Mouse (Mus musculus): ENCODE data around the gene Gtsf1. TPM values are rescaled to one million over a fixed set of nuclear protein-coding genes. Genes with fewer than 3 reads are reported as not detected.

The Gtsf1 gene
- polyA plus RNA-seq, 1 experiment from 2014 or later: not detected

DNA sequence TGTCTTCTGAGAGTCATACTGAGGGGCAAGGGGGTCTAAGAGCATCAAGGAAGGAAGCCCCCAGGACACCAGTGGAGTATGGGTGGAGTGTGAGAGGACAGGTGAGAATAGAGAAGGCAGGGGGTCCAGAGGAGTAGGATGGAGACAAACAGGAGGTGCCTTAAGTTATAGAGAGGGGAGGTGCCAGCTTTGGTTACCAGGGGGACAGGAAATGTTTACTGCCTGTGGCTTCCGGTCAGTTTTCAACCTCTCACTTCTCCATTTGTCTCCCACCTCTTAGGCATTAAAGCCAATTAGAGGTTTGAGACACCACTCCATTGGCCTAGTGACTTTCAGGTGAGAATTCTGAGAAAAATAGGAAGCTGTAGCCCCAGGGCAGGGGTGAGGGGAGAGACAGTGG is 69.0 kb downstream of the Gtsf1 start:
- H3K36me3 ChIP-seq (ENCODE audit: control insufficient read depth, insufficient read depth, low read length): peaks cover 5% of the 10 kb centered on the region; the same call in 1 of the 2 replicates
- H3K4me2 ChIP-seq (ENCODE audit: low read depth, low read length): no peak overlapping the region
- H3K9me3 ChIP-seq (ENCODE audit: control insufficient read depth, low read length): no peaks in the 10 kb centered on the region
- no peak overlapping the region; the same call in 1 of the 2 replicates for H3K27ac ChIP-seq (ENCODE audit: low read length)
- no peak for ATAC-seq
- peaks cover 29% of the 10 kb centered on the region for H3K4me1 ChIP-seq (ENCODE audit: control insufficient read depth, insufficient read depth, low read length)
- H3K9ac ChIP-seq (ENCODE audit: low read depth, low read length): no peak overlapping the region
- no peaks in the 10 kb centered on the region for H3K27me3 ChIP-seq (replicated peaks; ENCODE audit: control insufficient read depth, insufficient read depth, low read length)
- no peak overlapping the region for H3K4me3 ChIP-seq (ENCODE audit: low read length)
- 72% methylated on average over 1 of the region's 1 CpGs for WGBS

DNA sequence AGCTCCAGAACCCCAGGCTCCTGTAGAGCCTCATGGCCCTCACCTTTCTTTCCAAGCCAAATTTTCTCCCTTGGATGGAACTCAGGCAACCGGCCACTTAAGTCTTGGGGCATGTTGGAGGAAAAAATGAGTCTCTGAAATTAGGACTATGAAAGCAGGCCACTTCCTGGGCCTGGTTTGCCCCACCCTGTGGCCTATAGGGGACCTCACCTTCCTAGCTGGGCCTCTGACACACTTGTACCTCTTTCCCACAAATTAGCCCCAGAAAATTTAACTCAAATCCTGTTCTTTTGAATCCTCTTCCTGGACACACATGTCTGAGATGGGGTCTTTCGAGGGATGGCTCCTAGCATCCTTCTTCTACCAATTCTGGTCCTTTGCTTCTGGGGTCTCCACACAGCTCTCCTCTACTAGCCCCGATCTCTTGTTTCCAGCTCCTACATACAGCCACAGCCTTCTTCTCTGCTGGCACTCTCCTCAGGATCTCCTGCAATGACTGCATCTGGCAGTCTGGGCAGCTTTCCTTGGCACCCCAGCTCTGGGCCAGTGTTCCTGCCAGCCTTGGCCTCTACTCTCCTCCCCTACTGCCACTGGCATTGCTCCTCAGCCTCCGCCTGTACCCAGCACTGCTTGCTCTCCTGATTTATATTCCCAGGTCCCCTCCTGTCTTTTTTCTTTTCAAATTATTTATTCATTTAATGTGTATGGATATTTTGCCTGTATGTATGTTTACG is 70.2 kb downstream of the Gtsf1 start:
- H3K27ac ChIP-seq (ENCODE audit: low read length): no peak overlapping the region
- H3K4me2 ChIP-seq (ENCODE audit: low read depth, low read length): no peak overlapping the region
- peaks cover 29% of the 10 kb centered on the region for H3K4me1 ChIP-seq (ENCODE audit: control insufficient read depth, insufficient read depth, low read length)
- no peak overlapping the region for H3K9ac ChIP-seq (ENCODE audit: low read depth, low read length)
- H3K9me3 ChIP-seq (ENCODE audit: control insufficient read depth, low read length): no peaks in the 10 kb centered on the region
- no peak overlapping the region for H3K4me3 ChIP-seq (ENCODE audit: low read length)
- peaks cover 8% of the 10 kb centered on the region; the same call in 1 of the 2 replicates for H3K36me3 ChIP-seq (ENCODE audit: control insufficient read depth, insufficient read depth, low read length)
- no peaks in the 10 kb centered on the region for H3K27me3 ChIP-seq (replicated peaks; ENCODE audit: control insufficient read depth, insufficient read depth, low read length)
- WGBS: 88% methylated on average over 5 of the region's 5 CpGs
- no peak for ATAC-seq

DNA sequence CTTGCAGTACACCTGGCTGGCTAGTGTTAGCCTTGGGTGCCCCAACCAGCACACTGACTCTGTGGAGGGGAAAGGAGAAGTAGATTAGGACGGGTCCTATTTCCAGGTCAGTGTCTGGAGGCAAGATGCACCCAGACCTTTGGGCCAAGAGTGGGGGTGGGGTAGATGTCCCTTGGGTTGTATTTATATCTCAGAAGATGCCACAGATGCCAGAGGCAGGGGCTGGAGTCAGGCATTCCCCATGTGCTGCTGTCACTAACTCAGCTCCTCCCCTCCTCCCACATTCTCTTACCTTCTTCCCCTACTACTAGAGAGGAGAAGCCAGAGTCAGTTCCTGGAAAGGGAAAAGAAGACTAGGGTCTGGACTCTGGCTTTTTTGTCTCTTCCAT is 71.2 kb downstream of the Gtsf1 start:
- no peaks in the 10 kb centered on the region for H3K9me3 ChIP-seq (ENCODE audit: control insufficient read depth, low read length)
- WGBS: 59% methylated on average over 1 of the region's 1 CpGs
- peaks cover 20% of the 10 kb centered on the region for H3K4me1 ChIP-seq (ENCODE audit: control insufficient read depth, insufficient read depth, low read length)
- peaks cover 8% of the 10 kb centered on the region; the same call in 1 of the 2 replicates for H3K36me3 ChIP-seq (ENCODE audit: control insufficient read depth, insufficient read depth, low read length)
- no peaks in the 10 kb centered on the region for H3K27me3 ChIP-seq (replicated peaks; ENCODE audit: control insufficient read depth, insufficient read depth, low read length)
- ATAC-seq: 0 out of 2 replicates have a peak, but pooled peaks have one; percentile 14
- H3K27ac ChIP-seq (ENCODE audit: low read length): no peak overlapping the region
- H3K4me2 ChIP-seq (ENCODE audit: low read depth, low read length): no peak overlapping the region
- H3K9ac ChIP-seq (ENCODE audit: low read depth, low read length): no peak overlapping the region
- H3K4me3 ChIP-seq (ENCODE audit: low read length): no peak overlapping the region

DNA sequence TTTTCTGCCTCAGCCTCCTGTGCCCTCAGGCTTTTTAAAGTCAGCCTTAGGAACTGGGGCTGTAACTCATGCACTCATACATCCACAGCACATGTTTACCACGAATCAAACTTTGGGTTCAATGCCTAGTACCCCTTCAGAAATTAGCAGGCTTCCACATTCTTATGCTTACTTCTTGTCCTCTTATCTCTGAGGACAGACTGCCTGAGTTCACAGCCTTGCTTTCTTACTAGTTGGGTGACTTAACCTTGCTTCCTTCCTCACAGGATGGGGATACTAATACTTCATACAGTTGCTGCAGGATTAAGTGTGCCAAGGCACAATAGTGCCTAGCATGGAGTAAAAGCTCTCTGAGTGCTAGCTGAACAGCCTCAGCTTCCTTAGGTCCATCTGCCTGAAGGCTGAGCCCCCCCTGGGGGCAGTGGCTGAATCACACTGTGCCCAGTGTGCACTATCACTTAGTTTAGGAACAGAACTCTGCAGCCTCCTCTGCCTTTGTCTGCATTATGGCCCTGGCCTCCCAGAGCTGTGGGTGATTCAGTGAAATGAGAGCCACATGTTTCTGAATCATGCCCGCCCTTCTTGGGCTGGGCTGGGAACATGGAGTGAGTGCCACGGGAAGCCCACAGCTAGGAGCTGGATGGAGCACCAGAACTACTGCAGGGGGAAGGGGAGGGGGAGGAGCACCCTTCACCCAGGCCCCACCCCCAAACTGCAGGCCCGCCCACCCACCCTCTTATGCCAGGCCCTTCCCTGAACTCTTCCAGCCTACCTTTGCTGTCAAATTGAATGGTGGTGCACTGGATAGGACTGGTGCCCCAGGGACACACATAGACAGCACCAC is 71.8 kb downstream of the Gtsf1 start:
- Histone ChIP-seq H3K4me2 (ENCODE audit: low read depth, low read length) (no peak overlapping the region), H3K9me3 (ENCODE audit: control insufficient read depth, low read length) (no peaks in the 10 kb centered on the region), H3K9ac (ENCODE audit: low read depth, low read length) (no peak overlapping the region), H3K36me3 (ENCODE audit: control insufficient read depth, insufficient read depth, low read length) (peaks cover 8% of the 10 kb centered on the region; the same call in 1 of the 2 replicates), H3K4me3 (ENCODE audit: low read length) (no peak overlapping the region), H3K4me1 (ENCODE audit: control insufficient read depth, insufficient read depth, low read length) (peaks cover 18% of the 10 kb centered on the region), H3K27ac (ENCODE audit: low read length) (no peak overlapping the region), H3K27me3 (replicated peaks; ENCODE audit: control insufficient read depth, insufficient read depth, low read length) (no peaks in the 10 kb centered on the region)
- WGBS: 49% methylated on average over 4 of the region's 4 CpGs
- ATAC-seq: peak; percentile 40; the same call in 1 of the 2 replicates

DNA sequence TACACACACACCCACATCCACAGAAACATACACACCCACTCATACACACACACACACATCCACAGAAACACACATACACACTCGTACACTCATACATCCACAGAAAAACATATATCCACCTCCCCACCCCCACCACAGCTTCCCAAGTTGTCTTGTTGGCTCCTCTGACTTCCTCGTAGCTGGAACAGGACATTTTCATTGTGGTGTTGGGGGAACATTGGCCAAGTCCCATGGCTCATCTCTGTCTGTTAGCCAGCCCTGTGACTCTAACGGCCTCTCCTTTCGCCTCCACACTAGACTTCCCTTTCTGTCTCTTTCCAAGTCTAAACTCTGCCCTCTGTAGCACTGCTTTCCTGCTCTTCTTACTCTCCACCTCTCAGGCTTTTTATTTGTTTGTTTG is 72.5 kb downstream of the Gtsf1 start:
- H3K27ac ChIP-seq (ENCODE audit: low read length): no peak overlapping the region
- no peak overlapping the region for H3K4me2 ChIP-seq (ENCODE audit: low read depth, low read length)
- H3K9ac ChIP-seq (ENCODE audit: low read depth, low read length): no peak overlapping the region
- no peaks in the 10 kb centered on the region for H3K27me3 ChIP-seq (replicated peaks; ENCODE audit: control insufficient read depth, insufficient read depth, low read length)
- 77% methylated on average over 4 of the region's 4 CpGs for WGBS
- H3K36me3 ChIP-seq (ENCODE audit: control insufficient read depth, insufficient read depth, low read length): peaks cover 8% of the 10 kb centered on the region; the same call in 1 of the 2 replicates
- peaks cover 16% of the 10 kb centered on the region for H3K4me1 ChIP-seq (ENCODE audit: control insufficient read depth, insufficient read depth, low read length)
- no peaks in the 10 kb centered on the region for H3K9me3 ChIP-seq (ENCODE audit: control insufficient read depth, low read length)
- no peak for ATAC-seq
- no peak overlapping the region for H3K4me3 ChIP-seq (ENCODE audit: low read length)

DNA sequence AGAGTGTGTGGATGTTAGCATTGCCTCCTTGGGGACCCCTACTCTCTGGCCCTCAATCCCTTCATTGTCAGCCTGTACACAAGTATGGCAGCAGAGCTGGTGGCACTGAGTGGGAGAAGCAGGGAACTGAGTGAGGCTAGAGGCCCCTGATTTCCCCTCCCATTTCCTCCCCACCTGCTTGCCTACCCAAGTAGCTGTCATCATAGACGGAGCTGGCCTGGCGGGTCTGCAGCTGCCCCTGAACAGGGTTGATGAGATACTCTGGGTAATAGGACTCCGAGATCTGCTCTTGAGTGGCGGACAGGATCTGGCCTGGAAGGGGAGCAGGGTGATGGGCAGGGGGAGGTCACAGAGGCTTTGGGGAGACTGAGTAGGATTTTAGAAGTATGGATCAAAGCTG is 74.1 kb downstream of the Gtsf1 start:
- Histone ChIP-seq H3K4me3 (ENCODE audit: low read length) (no peak overlapping the region), H3K9me3 (ENCODE audit: control insufficient read depth, low read length) (no peaks in the 10 kb centered on the region), H3K27me3 (replicated peaks; ENCODE audit: control insufficient read depth, insufficient read depth, low read length) (no peaks in the 10 kb centered on the region), H3K27ac (ENCODE audit: low read length) (no peak overlapping the region), H3K4me1 (ENCODE audit: control insufficient read depth, insufficient read depth, low read length) (peaks cover 10% of the 10 kb centered on the region), H3K9ac (ENCODE audit: low read depth, low read length) (no peak overlapping the region), H3K4me2 (ENCODE audit: low read depth, low read length) (no peak overlapping the region), H3K36me3 (ENCODE audit: control insufficient read depth, insufficient read depth, low read length) (peaks cover 11% of the 10 kb centered on the region; the same call in 1 of the 2 replicates)
- 81% methylated on average over 4 of the region's 4 CpGs for WGBS
- ATAC-seq: no peak

DNA sequence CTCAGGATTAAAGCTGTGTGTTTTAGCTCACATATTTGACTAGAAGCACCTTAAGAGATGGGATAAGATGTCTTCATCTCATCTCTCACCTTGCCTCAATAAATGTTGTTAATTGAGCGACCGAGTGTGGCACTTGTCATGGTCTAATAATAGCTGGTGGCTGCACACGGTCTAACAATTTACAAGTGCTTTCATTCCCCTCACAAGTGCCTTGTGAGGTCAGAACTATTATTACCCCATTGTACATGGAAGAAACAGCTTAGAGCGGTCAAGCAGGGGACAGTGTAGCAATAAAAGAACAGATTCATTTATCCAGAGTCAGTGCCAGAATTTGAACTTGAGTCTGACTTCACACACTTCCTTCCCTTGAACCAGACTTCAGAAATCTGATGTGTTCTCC is 74.8 kb downstream of the Gtsf1 start:
- no peak for ATAC-seq
- Histone ChIP-seq H3K4me1 (ENCODE audit: control insufficient read depth, insufficient read depth, low read length) (peaks cover 9% of the 10 kb centered on the region; the same call in 1 of the 2 replicates), H3K9me3 (ENCODE audit: control insufficient read depth, low read length) (no peaks in the 10 kb centered on the region), H3K4me2 (ENCODE audit: low read depth, low read length) (no peak overlapping the region), H3K27me3 (replicated peaks; ENCODE audit: control insufficient read depth, insufficient read depth, low read length) (no peaks in the 10 kb centered on the region), H3K9ac (ENCODE audit: low read depth, low read length) (no peak overlapping the region), H3K36me3 (ENCODE audit: control insufficient read depth, insufficient read depth, low read length) (peaks cover 17% of the 10 kb centered on the region; the same call in 1 of the 2 replicates), H3K27ac (ENCODE audit: low read length) (no peak overlapping the region), H3K4me3 (ENCODE audit: low read length) (no peak overlapping the region)
- 87% methylated on average over 4 of the region's 4 CpGs for WGBS

DNA sequence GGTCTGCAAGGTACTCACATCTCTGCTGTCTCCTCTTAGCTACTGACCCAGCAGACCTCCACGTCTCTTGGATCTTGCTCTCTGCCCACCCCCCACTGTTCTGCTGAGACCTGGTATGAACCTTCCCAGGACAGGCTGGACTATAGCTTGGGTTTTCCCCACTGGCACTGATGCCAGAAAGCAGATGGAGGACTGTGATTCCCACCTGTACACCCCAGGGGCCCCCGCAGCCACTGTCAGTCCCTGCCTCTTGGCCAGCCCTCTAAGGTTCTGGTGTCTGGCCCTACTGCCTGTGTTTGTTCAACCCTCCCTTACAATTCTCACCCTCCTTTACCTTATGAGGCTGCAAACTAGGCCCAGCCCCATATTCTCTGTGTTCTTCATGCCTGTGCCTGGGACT is 75.6 kb downstream of the Gtsf1 start:
- 98% methylated on average over 2 of the region's 2 CpGs for WGBS
- no peaks in the 10 kb centered on the region for H3K27me3 ChIP-seq (replicated peaks; ENCODE audit: control insufficient read depth, insufficient read depth, low read length)
- ATAC-seq: no peak
- H3K9ac ChIP-seq (ENCODE audit: low read depth, low read length): no peak overlapping the region
- no peak overlapping the region for H3K4me2 ChIP-seq (ENCODE audit: low read depth, low read length)
- H3K4me3 ChIP-seq (ENCODE audit: low read length): no peak overlapping the region
- H3K4me1 ChIP-seq (ENCODE audit: control insufficient read depth, insufficient read depth, low read length): peaks cover 9% of the 10 kb centered on the region; the same call in 1 of the 2 replicates
- H3K27ac ChIP-seq (ENCODE audit: low read length): no peak overlapping the region
- no peaks in the 10 kb centered on the region for H3K9me3 ChIP-seq (ENCODE audit: control insufficient read depth, low read length)
- peaks cover 17% of the 10 kb centered on the region; the same call in 1 of the 2 replicates for H3K36me3 ChIP-seq (ENCODE audit: control insufficient read depth, insufficient read depth, low read length)

DNA sequence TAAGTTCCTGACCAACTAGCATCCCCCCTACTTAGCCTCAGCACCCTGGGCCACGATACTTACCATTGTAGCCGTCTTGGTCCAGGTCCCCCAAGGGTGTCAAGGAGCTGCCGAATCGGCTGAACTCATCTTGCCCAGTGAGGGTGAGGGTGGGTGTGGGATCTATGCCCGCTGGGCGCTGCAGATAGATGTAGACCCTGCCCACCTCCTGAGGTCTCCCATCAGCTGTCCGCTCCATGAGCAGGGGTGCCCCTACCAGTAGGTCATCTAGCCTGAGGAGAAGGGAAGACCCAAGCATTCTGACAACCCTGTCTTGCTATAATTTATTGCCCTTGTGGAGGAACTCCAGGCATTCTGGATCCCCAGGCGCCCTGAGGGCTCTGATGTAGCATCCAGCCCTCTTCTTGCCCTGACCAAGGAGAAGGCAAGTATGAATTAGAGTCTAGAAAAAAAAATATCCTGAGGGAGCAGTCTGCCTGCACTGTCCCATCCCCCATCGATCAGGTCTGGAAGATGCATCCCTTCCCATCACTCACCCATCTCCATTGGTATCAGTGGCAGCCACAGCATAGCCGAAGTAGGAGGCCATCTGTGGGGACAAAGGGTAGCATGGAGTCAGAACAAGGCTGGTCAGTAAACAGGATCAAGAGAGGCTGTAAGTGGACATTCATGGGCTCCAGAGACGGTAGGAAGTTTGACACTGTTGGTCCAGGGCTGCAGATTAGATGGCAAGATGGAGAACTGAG is 76.6 kb downstream of the Gtsf1 start:
- no peak for ATAC-seq
- Histone ChIP-seq H3K27me3 (replicated peaks; ENCODE audit: control insufficient read depth, insufficient read depth, low read length) (no peaks in the 10 kb centered on the region), H3K4me2 (ENCODE audit: low read depth, low read length) (no peak overlapping the region), H3K27ac (ENCODE audit: low read length) (no peak overlapping the region), H3K4me1 (ENCODE audit: control insufficient read depth, insufficient read depth, low read length) (peaks cover 4% of the 10 kb centered on the region; the same call in 1 of the 2 replicates), H3K9me3 (ENCODE audit: control insufficient read depth, low read length) (no peaks in the 10 kb centered on the region), H3K36me3 (ENCODE audit: control insufficient read depth, insufficient read depth, low read length) (peaks cover 17% of the 10 kb centered on the region), H3K9ac (ENCODE audit: low read depth, low read length) (no peak overlapping the region), H3K4me3 (ENCODE audit: low read length) (no peak overlapping the region)
- WGBS: 92% methylated on average over 11 of the region's 11 CpGs
